Mouse (Mus musculus) heart, embryonic 14.5 days (tissue): ENCODE data around the gene Atxn2. TPM values are rescaled to one million over a fixed set of nuclear protein-coding genes. Genes with fewer than 3 reads are reported as not detected.

Experiments used
- ATAC-seq: fragments of 200-750 bp; cut with Nextera tagmentation; 2 replicates; pipeline ENCODE4 v1.8.0; 2017; ENCODE audit warnings: low read depth, moderate TSS enrichment; ENCODE audit not compliant: insufficient number of reproducible peaks, insufficient read depth, low FRiP score
- H3K27ac ChIP-seq, 2 experiments: fragments of 200-500 bp in 1 of 2; fragments of 300-500 bp in 1 of 2; sonication (generic) in 1 of 2; replicated peaks in 1 of 2; 2 replicates each; pipeline ENCODE4 v1.5.1; 2012 to 2014; ENCODE audit warnings: low read depth in 2 of 2, low read length in 2 of 2, control low read depth in 1 of 2, mild to moderate bottlenecking in 1 of 2, mixed read lengths in 1 of 2; ENCODE audit not compliant: control insufficient read depth in 1 of 2, insufficient read depth in 1 of 2
- H3K27me3 ChIP-seq: fragments of 300-500 bp; sonication (generic); 2 replicates; pipeline ENCODE4 v1.6.1; 2014; ENCODE audit warnings: mild to moderate bottlenecking, low read length, control low read depth; ENCODE audit not compliant: control insufficient read depth, insufficient read depth
- H3K36me3 ChIP-seq: fragments of 300-500 bp; sonication (generic); 2 replicates; pipeline ENCODE4 v1.6.1; 2014; ENCODE audit warnings: mild to moderate bottlenecking, control low read depth, low read length, mixed read lengths; ENCODE audit not compliant: control insufficient read depth, insufficient read depth
- H3K4me1 ChIP-seq, 2 experiments: fragments of 200-500 bp in 1 of 2; fragments of 300-500 bp in 1 of 2; sonication (generic) in 1 of 2; 2 replicates each; pipeline ENCODE4 v1.6.1; 2012 to 2014; ENCODE audit warnings: low read length in 2 of 2, control low read depth in 1 of 2, mixed read lengths in 1 of 2; ENCODE audit not compliant: control insufficient read depth in 2 of 2, insufficient read depth in 2 of 2
- H3K4me2 ChIP-seq: fragments of 300-500 bp; sonication (generic); 2 replicates; pipeline ENCODE4 v1.6.1; 2014; ENCODE audit warnings: mild to moderate bottlenecking, low read length
- H3K4me3 ChIP-seq, 2 experiments: fragments of 200-500 bp in 1 of 2; fragments of 300-500 bp in 1 of 2; sonication (generic) in 1 of 2; 2 replicates each; pipeline ENCODE4 v1.5.1; 2012 to 2014; ENCODE audit warnings: low read length in 2 of 2, mild to moderate bottlenecking in 2 of 2, control low read depth in 1 of 2, low read depth in 1 of 2, moderate library complexity in 1 of 2; ENCODE audit not compliant: control insufficient read depth in 1 of 2, insufficient read depth in 1 of 2
- H3K9ac ChIP-seq: fragments of 300-500 bp; sonication (generic); 2 replicates; pipeline ENCODE4 v1.6.1; 2014; ENCODE audit warnings: mild to moderate bottlenecking, low read length
- H3K9me3 ChIP-seq: fragments of 300-500 bp; sonication (generic); 2 replicates; pipeline ENCODE4 v1.6.1; 2016; ENCODE audit warnings: low read length, control low read depth; ENCODE audit not compliant: control insufficient read depth
- WGBS: fragments of 180-500 bp; shearing (Covaris S2); extraction: QIAGEN DNeasy Blood & Tissue Kit; methylation state at CpG from one replicate; pipeline ENCODE4 v1.1.7; 2014; 5-methylcytosine and 5-hydroxymethylcytosine counted together
- polyA plus RNA-seq: library from polyadenylated mRNA; unstranded; fragments of >200 nt; fragmentation: Nextera tagmentation; extraction: Ambion mirVana; gene quantifications from 2 replicates; pipeline ENCODE4 v1.2.1, GENCODE M21; 2014

Gene Atxn2
- polyA plus RNA-seq, 1 experiment from 2014 or later = 84.8 TPM

DNA sequence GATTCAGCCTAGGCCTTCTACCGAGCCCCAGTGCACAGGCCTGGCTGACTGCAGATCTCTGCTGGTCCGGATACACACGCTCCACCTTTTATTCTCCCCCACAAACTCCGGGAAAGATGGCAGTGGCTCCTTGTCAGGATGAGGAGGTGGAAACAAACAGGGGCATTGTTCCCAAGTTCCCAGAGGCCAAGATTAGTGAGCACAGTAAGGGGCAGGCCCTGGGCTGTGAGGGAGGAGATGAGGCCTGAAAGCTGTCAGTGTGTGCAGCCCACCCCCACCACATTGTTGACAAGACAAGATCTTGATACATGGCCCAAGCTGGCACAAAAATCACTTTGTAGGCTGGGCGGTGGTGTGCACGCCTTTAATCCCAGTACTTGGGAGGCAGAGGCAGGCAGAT is 14.4 kb upstream of the Atxn2 start:
- Histone ChIP-seq H3K4me3 (no peak overlapping the region), H3K27ac (no peak overlapping the region), H3K36me3 (no peaks in the 10 kb centered on the region), H3K9me3 (no peaks in the 10 kb centered on the region), H3K27me3 (no peaks in the 10 kb centered on the region), H3K9ac (no peak overlapping the region), H3K4me1 (peaks cover 9 to 15% of the 10 kb centered on the region in 2 experiments), H3K4me2 (no peak overlapping the region)
- ATAC-seq = no peak
- WGBS = 51% methylated on average over 6 of the region's 6 CpGs

DNA sequence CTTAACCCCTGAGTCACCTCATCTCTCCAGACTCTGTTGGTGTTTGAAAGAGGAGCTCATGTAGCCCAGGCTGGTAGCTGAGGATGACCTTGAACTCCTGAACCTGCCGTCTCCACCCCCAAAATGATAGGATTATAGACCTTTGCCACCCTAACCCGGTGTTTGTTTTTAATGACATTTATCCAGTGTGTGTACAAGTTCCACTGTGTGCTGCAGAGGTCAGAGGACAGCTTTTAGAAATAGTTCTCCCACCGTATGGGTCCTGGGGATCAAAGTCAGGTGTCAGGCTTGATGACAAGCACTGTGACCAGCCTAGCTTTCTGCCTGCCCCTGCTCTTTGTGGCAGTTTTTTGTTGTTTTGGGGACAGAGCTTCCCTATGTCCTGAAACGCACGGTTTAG is 11.2 kb upstream of the Atxn2 start:
- no peak for ATAC-seq
- Histone ChIP-seq H3K4me2 (peak overlapping the region; percentile 66), H3K9me3 (no peaks in the 10 kb centered on the region), H3K4me1 (peaks cover 10 to 18% of the 10 kb centered on the region in 2 experiments), H3K4me3 (no peak overlapping the region; a peak in 1 of 4 replicates), H3K27ac (peak overlapping the region; percentile 81 to 90; a peak in 2 of 4 replicates), H3K27me3 (no peaks in the 10 kb centered on the region), H3K9ac (peak overlapping the region; percentile 71), H3K36me3 (no peaks in the 10 kb centered on the region)
- WGBS = 43% methylated on average over 5 of the region's 5 CpGs

DNA sequence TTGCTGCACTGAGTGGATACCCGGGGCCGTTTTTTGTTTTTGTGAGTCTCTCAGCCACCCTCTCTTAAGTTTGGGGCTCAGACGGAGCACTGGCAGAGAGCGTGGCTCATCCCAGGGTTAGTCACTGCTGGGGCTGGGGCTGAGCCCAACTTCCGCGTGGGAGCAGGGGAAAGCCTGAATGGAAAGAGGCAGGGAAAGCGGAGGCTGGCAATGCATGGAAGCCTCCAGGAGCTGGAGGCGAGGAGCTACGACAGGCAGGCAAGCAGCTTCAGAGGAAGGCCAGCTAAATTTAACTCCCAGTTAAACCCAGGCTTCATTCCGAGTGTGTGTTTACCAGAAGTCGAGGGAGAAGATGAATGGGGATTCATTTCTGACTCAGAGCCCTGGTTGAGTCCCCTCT is 10.6 kb upstream of the Atxn2 start:
- Histone ChIP-seq H3K9me3 (no peaks in the 10 kb centered on the region), H3K36me3 (no peaks in the 10 kb centered on the region), H3K4me2 (peak overlapping the region; percentile 66), H3K4me3 (peak overlapping the region; percentile 24 to 40), H3K9ac (peak overlapping the region; percentile 71), H3K4me1 (peaks cover 12 to 18% of the 10 kb centered on the region in 2 experiments), H3K27ac (peak overlapping the region; percentile 81 to 90), H3K27me3 (no peaks in the 10 kb centered on the region)
- WGBS = 10% methylated on average over 11 of the region's 11 CpGs
- no peak for ATAC-seq

DNA sequence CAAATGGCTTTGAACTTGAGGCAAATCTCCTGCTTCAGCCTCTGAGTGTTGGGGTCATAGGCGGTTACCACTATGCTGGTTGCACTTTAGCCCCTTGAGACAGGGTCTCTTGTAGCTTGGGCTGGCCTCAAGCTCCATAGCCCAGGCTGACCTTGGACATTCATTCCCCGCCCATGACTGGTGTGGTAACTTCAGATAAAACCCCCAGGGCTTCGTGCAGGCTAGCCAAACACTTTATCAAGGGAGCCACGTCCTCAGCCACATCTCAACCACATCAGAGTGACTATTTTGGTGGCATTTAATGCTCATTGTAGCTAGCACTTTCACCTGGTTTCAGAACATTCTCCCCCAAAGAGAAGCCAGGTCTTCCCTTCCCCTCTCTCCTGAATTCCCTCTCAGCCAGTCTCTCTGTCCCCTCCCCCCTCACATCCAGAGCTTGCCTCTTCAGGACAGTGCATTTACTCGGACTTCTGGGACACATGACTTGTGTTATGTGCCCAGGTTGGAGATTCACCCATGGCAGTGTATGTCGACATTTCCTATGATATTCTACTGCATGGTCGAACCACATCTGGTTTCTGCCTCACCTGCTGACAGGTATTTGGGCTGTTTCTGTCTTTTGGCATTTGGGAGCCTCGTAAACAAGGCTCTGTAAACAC is 9.9 kb upstream of the Atxn2 start:
- Histone ChIP-seq H3K4me1 (peaks cover 12 to 18% of the 10 kb centered on the region in 2 experiments), H3K27me3 (no peaks in the 10 kb centered on the region), H3K36me3 (no peaks in the 10 kb centered on the region), H3K4me3 (no peak overlapping the region), H3K9me3 (no peaks in the 10 kb centered on the region), H3K9ac (no peak overlapping the region), H3K27ac (no peak overlapping the region), H3K4me2 (peak overlapping the region; percentile 66)
- 40% methylated on average over 8 of the region's 8 CpGs for WGBS
- ATAC-seq = no peak

DNA sequence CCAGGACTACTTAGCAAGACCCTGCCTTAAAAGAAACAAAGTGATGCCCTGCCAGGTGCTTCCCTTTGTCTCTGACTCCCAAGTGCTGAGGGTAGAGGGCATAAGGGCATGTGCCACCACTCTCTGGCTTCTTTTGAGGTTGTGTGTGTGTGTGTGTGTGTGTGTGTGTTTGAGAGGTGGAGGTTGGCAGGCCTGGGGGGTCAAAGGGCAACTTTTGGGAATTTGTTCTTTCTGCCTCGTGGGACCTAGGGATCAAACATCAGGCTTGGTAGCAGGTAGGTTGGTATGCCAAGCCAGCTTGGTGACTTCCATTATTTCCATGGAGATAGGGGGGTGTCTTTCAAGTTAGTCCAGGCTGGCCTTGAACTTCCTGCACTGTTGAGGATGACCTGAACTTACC is 7.8 kb upstream of the Atxn2 start:
- Histone ChIP-seq H3K27me3 (no peaks in the 10 kb centered on the region), H3K36me3 (no peaks in the 10 kb centered on the region), H3K4me1 (peaks cover 12 to 18% of the 10 kb centered on the region in 2 experiments), H3K4me2 (no peak overlapping the region), H3K27ac (no peak overlapping the region), H3K9me3 (no peaks in the 10 kb centered on the region), H3K9ac (no peak overlapping the region), H3K4me3 (no peak overlapping the region)
- WGBS = 77% methylated on average over 1 of the region's 1 CpGs
- ATAC-seq = no peak

DNA sequence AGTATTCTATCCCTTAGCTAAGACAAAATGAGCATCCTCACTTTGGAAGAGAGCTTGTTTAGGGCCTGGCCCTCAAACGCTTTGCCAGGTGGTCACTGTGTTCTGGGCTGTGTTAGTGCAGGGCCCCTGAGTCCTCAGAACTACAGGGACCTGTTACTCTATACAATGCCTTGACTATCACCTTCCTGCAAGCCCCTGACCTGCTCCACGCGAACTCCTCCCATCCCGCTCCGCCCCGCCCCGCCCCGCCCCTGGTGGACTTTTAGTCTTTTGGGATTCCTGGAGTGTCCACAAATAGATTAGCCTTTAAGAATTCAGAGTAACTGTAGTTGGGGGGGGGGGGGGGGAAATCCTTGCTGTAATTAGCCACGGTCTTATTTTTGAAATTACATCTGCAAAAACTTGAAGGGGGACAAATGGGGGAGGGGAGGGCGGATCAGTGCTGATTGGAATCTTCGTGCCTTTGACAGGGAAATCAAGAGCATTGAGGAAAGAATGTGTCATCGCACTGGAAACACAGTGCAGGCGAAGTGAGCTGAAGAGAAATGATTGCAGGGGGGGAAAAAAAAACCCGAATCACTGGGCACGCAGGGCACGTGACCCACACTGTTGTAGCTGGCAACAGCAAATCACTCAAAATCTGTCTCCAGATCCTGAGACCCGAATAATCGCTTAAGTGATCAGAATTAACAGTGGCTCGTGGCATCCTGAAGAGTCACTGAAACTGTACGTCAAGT is 6.5 kb upstream of the Atxn2 start:
- 4% methylated on average over 20 of the region's 20 CpGs for WGBS
- peak overlapping the region; percentile 18 to 30 for H3K4me3 ChIP-seq
- H3K27me3 ChIP-seq = no peaks in the 10 kb centered on the region
- peaks cover 12 to 18% of the 10 kb centered on the region in 2 experiments for H3K4me1 ChIP-seq
- ATAC-seq = no peak
- peak overlapping the region; percentile 65 for H3K4me2 ChIP-seq
- H3K36me3 ChIP-seq = no peaks in the 10 kb centered on the region
- H3K9me3 ChIP-seq = no peaks in the 10 kb centered on the region
- peak overlapping the region; percentile 35 for H3K9ac ChIP-seq
- peak overlapping the region in 1 of 2 experiments; percentile 4; a peak in 1 of 4 replicates for H3K27ac ChIP-seq

DNA sequence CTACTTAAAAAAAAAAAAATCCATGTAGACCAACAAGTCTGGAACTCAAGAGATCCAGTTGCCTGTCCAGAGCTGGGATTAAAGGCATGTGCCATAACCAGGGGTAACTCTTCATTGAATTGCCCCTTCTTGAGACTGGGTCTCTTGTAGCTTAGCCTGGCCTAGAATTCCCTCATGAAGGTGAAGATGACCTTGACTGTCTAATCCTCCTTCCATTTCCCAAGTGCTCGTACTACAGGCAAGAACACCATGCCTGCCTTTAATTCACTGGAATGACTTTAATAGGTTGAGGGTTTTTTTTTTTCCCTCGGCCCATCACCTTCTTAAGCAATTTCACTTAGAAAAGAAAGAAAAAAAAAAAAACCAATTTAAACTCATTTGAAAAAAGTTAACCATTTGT is 735 bp upstream of the Atxn2 start:
- peaks cover 5 to 23% of the 10 kb centered on the region in 2 experiments for H3K4me1 ChIP-seq
- H3K9me3 ChIP-seq = no peaks in the 10 kb centered on the region
- H3K4me2 ChIP-seq = peak overlapping the region; percentile 76
- 52% methylated on average over 2 of the region's 2 CpGs for WGBS
- H3K27me3 ChIP-seq = no peaks in the 10 kb centered on the region
- no peak for ATAC-seq
- H3K9ac ChIP-seq = peak overlapping the region; percentile 93
- H3K4me3 ChIP-seq = peak overlapping the region in 1 of 2 experiments; percentile 99; a peak in 3 of 4 replicates
- H3K36me3 ChIP-seq = no peaks in the 10 kb centered on the region
- peak overlapping the region; percentile 42 to 97; a peak in 3 of 4 replicates for H3K27ac ChIP-seq
